Mouse (Mus musculus) MEL (cell line): Measurements from ENCODE around the gene Dynll2. TPM values are rescaled to one million over a fixed set of nuclear protein-coding genes. Genes with fewer than 3 reads are reported as not detected.

Experiments
- DNase-seq: peaks from one replicate; pipeline ENCODE4 v3.0.0; 2011; ENCODE audit warnings: low read depth, low spot score
- H3K27ac ChIP-seq: 2 replicates; pipeline ENCODE4 v1.5.1; 2012; ENCODE audit warnings: low read depth, mild to moderate bottlenecking, control low read depth, low read length, moderate library complexity; ENCODE audit not compliant: control insufficient read depth
- H3K27me3 ChIP-seq, 2 experiments: fragments of 150-350 bp in 1 of 2; sonication (generic) in 1 of 2; 2 replicates each; pipeline ENCODE4 v1.6.1; 2012; ENCODE audit warnings: low read length in 2 of 2, mild to moderate bottlenecking in 2 of 2, improper control_type of control experiment in 1 of 2, moderate library complexity in 1 of 2; ENCODE audit not compliant: insufficient read depth in 2 of 2, control insufficient read depth in 1 of 2
- H3K36me3 ChIP-seq, 2 experiments: 2 replicates each; pipeline ENCODE4 v1.6.1; 2012 to 2014; ENCODE audit warnings: low read length in 2 of 2, improper control_type of control experiment in 1 of 2, inconsistent platforms in 1 of 2, mild to moderate bottlenecking in 1 of 2; ENCODE audit not compliant: insufficient read depth in 2 of 2, control insufficient read depth in 1 of 2
- H3K4me1 ChIP-seq, 2 experiments: fragments of 150-350 bp in 1 of 2; sonication (generic) in 1 of 2; 2 replicates each; pipeline ENCODE4 v1.6.1; 2012; ENCODE audit warnings: low read length in 2 of 2, improper control_type of control experiment in 1 of 2, mild to moderate bottlenecking in 1 of 2; ENCODE audit not compliant: insufficient read depth in 2 of 2, control insufficient read depth in 1 of 2
- H3K4me3 ChIP-seq, 2 experiments: fragments of 150-350 bp in 1 of 2; sonication (generic) in 1 of 2; 2 replicates each; pipeline ENCODE4 v1.5.1; 2012; ENCODE audit warnings: low read depth in 2 of 2, low read length in 2 of 2, mild to moderate bottlenecking in 2 of 2, moderate library complexity in 2 of 2, control low read depth in 1 of 2, improper control_type of control experiment in 1 of 2; ENCODE audit not compliant: control insufficient read depth in 1 of 2, insufficient read depth in 1 of 2
- H3K79me2 ChIP-seq: 2 replicates; pipeline ENCODE4 v1.6.1; 2012; ENCODE audit warnings: mild to moderate bottlenecking, low read length, moderate library complexity; ENCODE audit not compliant: control insufficient read depth, poor library complexity, insufficient read depth
- H3K9ac ChIP-seq: 2 replicates; pipeline ENCODE4 v1.6.1; 2012; ENCODE audit warnings: low read depth, mild to moderate bottlenecking, control low read depth, low read length, moderate library complexity; ENCODE audit not compliant: control insufficient read depth, poor library complexity, severe bottlenecking
- H3K9me3 ChIP-seq: fragments of 150-350 bp; sonication (generic); replicated peaks from 2 replicates; pipeline ENCODE4 v1.6.1; 2012; ENCODE audit warnings: mild to moderate bottlenecking, low read length, improper control_type of control experiment, moderate library complexity; ENCODE audit not compliant: insufficient read depth
- CHD1 ChIP-seq: IDR thresholded peaks from 2 replicates; pipeline ENCODE4 v1.6.1; 2012; ENCODE audit warnings: low read depth, mild to moderate bottlenecking, inconsistent platforms, low read length, improper control_type of control experiment
- CHD2 ChIP-seq: IDR thresholded peaks from 2 replicates; pipeline ENCODE4 v1.6.1; 2011; ENCODE audit warnings: low read length, improper control_type of control experiment
- E2F4 ChIP-seq: IDR thresholded peaks from 2 replicates; pipeline ENCODE4 v1.6.1; 2011; ENCODE audit warnings: low read depth, low read length, improper control_type of control experiment, borderline replicate concordance
- ETS1 ChIP-seq: IDR thresholded peaks from 2 replicates; pipeline ENCODE4 v1.6.1; 2012; ENCODE audit warnings: low read depth, mild to moderate bottlenecking, inconsistent platforms, low read length, improper control_type of control experiment, moderate library complexity
- GATA1 ChIP-seq: IDR thresholded peaks from 2 replicates; pipeline ENCODE4 v1.6.1; 2011; ENCODE audit warnings: low read depth, low read length, improper control_type of control experiment
- HCFC1 ChIP-seq: IDR thresholded peaks from 2 replicates; pipeline ENCODE4 v1.6.1; 2012; ENCODE audit warnings: low read depth, mild to moderate bottlenecking, inconsistent platforms, low read length, improper control_type of control experiment, moderate library complexity
- KAT2A ChIP-seq: conservative IDR thresholded peaks from 2 replicates; pipeline ENCODE4 v1.6.1; 2012; ENCODE audit warnings: low read depth, low read length, improper control_type of control experiment, inconsistent platforms
- MAFK ChIP-seq: IDR thresholded peaks from 2 replicates; pipeline ENCODE4 v1.6.1; 2011; ENCODE audit warnings: low read depth, mild to moderate bottlenecking, low read length, improper control_type of control experiment, borderline replicate concordance
- MAZ ChIP-seq: IDR thresholded peaks from 2 replicates; pipeline ENCODE4 v1.6.1; 2012; ENCODE audit warnings: low read depth, mild to moderate bottlenecking, inconsistent platforms, low read length, improper control_type of control experiment
- MYC ChIP-seq: IDR thresholded peaks from 2 replicates; pipeline ENCODE4 v1.6.1; 2011; ENCODE audit warnings: low read depth, mild to moderate bottlenecking, low read length, improper control_type of control experiment, moderate library complexity
- NRF1 ChIP-seq: IDR thresholded peaks from 2 replicates; pipeline ENCODE4 v1.6.1; 2014; ENCODE audit warnings: low read depth, mild to moderate bottlenecking, inconsistent platforms, low read length, improper control_type of control experiment, moderate library complexity; ENCODE audit not compliant: poor library complexity, insufficient read depth, severe bottlenecking
- POLR2A ChIP-seq, 2 experiments: IDR thresholded peaks; 2 replicates each; pipeline ENCODE4 v1.6.1; 2011 to 2012; ENCODE audit warnings: low read length in 2 of 2, mild to moderate bottlenecking in 2 of 2, control low read depth in 1 of 2, improper control_type of control experiment in 1 of 2, low read depth in 1 of 2, moderate library complexity in 1 of 2; ENCODE audit not compliant: control insufficient read depth in 1 of 2, insufficient read depth in 1 of 2, poor library complexity in 1 of 2
- SIN3A ChIP-seq: IDR thresholded peaks from 2 replicates; pipeline ENCODE4 v1.6.1; 2012; ENCODE audit warnings: low read length, improper control_type of control experiment, inconsistent platforms
- SMC3 ChIP-seq: IDR thresholded peaks from 2 replicates; pipeline ENCODE4 v1.6.1; 2011; ENCODE audit warnings: low read depth, low read length, improper control_type of control experiment
- TAL1 ChIP-seq: IDR thresholded peaks from 2 replicates; pipeline ENCODE4 v1.6.1; 2012; ENCODE audit warnings: mild to moderate bottlenecking, inconsistent platforms, low read length, moderate library complexity, mixed read lengths
- TBP ChIP-seq: IDR thresholded peaks from 2 replicates; pipeline ENCODE4 v1.8.0; 2011; ENCODE audit warnings: low read depth, low read length, improper control_type of control experiment
- UBTF ChIP-seq: IDR thresholded peaks from 2 replicates; pipeline ENCODE4 v1.6.1; 2012; ENCODE audit warnings: low read depth, mild to moderate bottlenecking, inconsistent platforms, low read length, improper control_type of control experiment, moderate library complexity, borderline replicate concordance; ENCODE audit not compliant: insufficient read depth
- USF2 ChIP-seq, 2 experiments: IDR thresholded peaks; 2 replicates each; pipeline ENCODE4 v1.6.1; 2011 to 2012; ENCODE audit warnings: improper control_type of control experiment in 2 of 2, low read length in 2 of 2, borderline replicate concordance in 1 of 2, inconsistent platforms in 1 of 2, low read depth in 1 of 2, mild to moderate bottlenecking in 1 of 2; ENCODE audit not compliant: insufficient read depth in 1 of 2
- ZC3H11A ChIP-seq: IDR thresholded peaks from 2 replicates; pipeline ENCODE4 v1.6.1; 2012; ENCODE audit warnings: low read depth, mild to moderate bottlenecking, inconsistent platforms, low read length, improper control_type of control experiment
- ZMIZ1 ChIP-seq: IDR thresholded peaks from 2 replicates; pipeline ENCODE4 v1.6.1; 2012; ENCODE audit warnings: low read depth, mild to moderate bottlenecking, inconsistent platforms, low read length, improper control_type of control experiment, moderate library complexity
- ZNF384 ChIP-seq: IDR thresholded peaks from 2 replicates; pipeline ENCODE4 v1.6.1; 2012; ENCODE audit warnings: low read depth, mild to moderate bottlenecking, inconsistent platforms, low read length, improper control_type of control experiment
- polyA plus RNA-seq, 2 experiments: library from polyadenylated mRNA; stranded (reverse) in 1 of 2; unstranded in 1 of 2; fragments of >175 nt in 1 of 2; fragments of >200 nt in 1 of 2; gene quantifications; 2 replicates each; pipeline versions ENCODE4 v1.2.1 to v1.2.4; 2012; ENCODE audit warnings: low replicate concordance in 2 of 2, low read depth in 1 of 2; ENCODE audit not compliant: insufficient read length in 2 of 2, insufficient read depth in 1 of 2, missing spikeins in 1 of 2
- total RNA-seq: library from RNA; depleted of rRNA; stranded (reverse); fragments of 300-350 nt; gene quantifications from 2 replicates; pipeline ENCODE4 v1.2.3, GENCODE M21; 2012

The Dynll2 gene
- total and polyA plus RNA-seq, 3 experiments, result 38.6 to 124 (median 75.8) TPM

GRCm38 (mm10) chr11:88013632-88014031 is 26.3 kb upstream of the Dynll2 start:
- H3K27ac ChIP-seq, result no peak overlapping the region
- TF ChIP-seq USF2 (IDR thresholded peaks at IDR 0.05; ENCODE audit: borderline replicate concordance in 1 of 2, insufficient read depth in 1 of 2, low read depth in 1 of 2, low read length in 2 of 2) (no peak), ZC3H11A (no peak), SIN3A (no peak), SMC3 (no peak), UBTF (no peak), NRF1 (no peak), MYC (no peak), MAZ (no peak), POLR2A (IDR thresholded peaks at IDR 0.05; ENCODE audit: control insufficient read depth in 1 of 2, insufficient read depth in 1 of 2, low read depth in 1 of 2, low read length in 2 of 2, poor library complexity in 1 of 2) (no peak)
- TF ChIP-seq, all 39 proteins: peak for 0
- Histone ChIP-seq H3K79me2 (no peaks in the 10 kb centered on the region), H3K4me1 (no peaks in the 10 kb centered on the region), H3K27me3 (peaks cover 13 to 21% of the 10 kb centered on the region in 2 experiments), H3K4me3 (no peak overlapping the region), H3K9me3 (no peaks in the 10 kb centered on the region), H3K36me3 (no peaks in the 10 kb centered on the region), H3K9ac (no peak overlapping the region)
- DNase-seq, result no peak

GRCm38 (mm10) chr11:88012621-88013244 is 25.4 kb upstream of the Dynll2 start:
- Histone ChIP-seq H3K4me1 (no peaks in the 10 kb centered on the region), H3K27me3 (peaks cover 13 to 21% of the 10 kb centered on the region in 2 experiments), H3K4me3 (no peak overlapping the region), H3K9me3 (no peaks in the 10 kb centered on the region), H3K36me3 (no peaks in the 10 kb centered on the region), H3K79me2 (no peaks in the 10 kb centered on the region), H3K9ac (no peak overlapping the region), H3K27ac (no peak overlapping the region)
- TF ChIP-seq MYC (no peak), MAFK (no peak), E2F4 (no peak), CHD2 (no peak), ETS1 (no peak), KAT2A (no peak), NRF1 (no peak), TBP (no peak), MAZ (no peak), ZMIZ1 (no peak), HCFC1 (no peak), GATA1 (no peak), TAL1 (no peak), CHD1 (no peak), POLR2A (IDR thresholded peaks at IDR 0.05; ENCODE audit: control insufficient read depth in 1 of 2, insufficient read depth in 1 of 2, low read depth in 1 of 2, low read length in 2 of 2, poor library complexity in 1 of 2) (no peak), ZNF384 (no peak)
- no peak for DNase-seq
